Mouse (Mus musculus) limb, embryonic 14.5 days (tissue): ENCODE measurements around the gene Cdkl2. TPM values are rescaled to one million over a fixed set of nuclear protein-coding genes. Genes with fewer than 3 reads are reported as not detected.

Experiments
- ATAC-seq: fragments of 200-750 bp; cut with Nextera tagmentation; 2 replicates; pipeline ENCODE4 v1.8.0; 2017; ENCODE audit warnings: low read depth, moderate number of reproducible peaks, moderate TSS enrichment; ENCODE audit not compliant: low FRiP score
- DNase-seq: peaks from one replicate; pipeline ENCODE4 v3.0.0-alpha.2; 2015; ENCODE audit warnings: low spot score
- H3K27ac ChIP-seq: fragments of 300-500 bp; sonication (generic); replicated peaks from 2 replicates; pipeline ENCODE4 v1.5.1; 2014; ENCODE audit warnings: low read depth, mild to moderate bottlenecking, low read length, moderate library complexity, mixed read lengths
- H3K27me3 ChIP-seq: fragments of 300-500 bp; sonication (generic); 2 replicates; pipeline ENCODE4 v1.6.1; 2014; ENCODE audit warnings: low read length, mixed read lengths; ENCODE audit not compliant: control insufficient read depth, insufficient read depth
- H3K36me3 ChIP-seq: fragments of 300-500 bp; sonication (generic); 2 replicates; pipeline ENCODE4 v1.6.1; 2014; ENCODE audit warnings: mild to moderate bottlenecking, low read length, moderate library complexity, mixed read lengths; ENCODE audit not compliant: control insufficient read depth, insufficient read depth
- H3K4me1 ChIP-seq: fragments of 300-500 bp; sonication (generic); 2 replicates; pipeline ENCODE4 v1.6.1; 2014; ENCODE audit warnings: antibody characterized with exemption, low read length, mixed read lengths; ENCODE audit not compliant: control insufficient read depth, insufficient read depth
- H3K4me2 ChIP-seq: fragments of 300-500 bp; sonication (generic); replicated peaks from 2 replicates; pipeline ENCODE4 v1.6.1; 2014; ENCODE audit warnings: low read depth, mild to moderate bottlenecking, low read length, moderate library complexity; ENCODE audit not compliant: severe bottlenecking
- H3K4me3 ChIP-seq: fragments of 300-500 bp; sonication (generic); replicated peaks from 2 replicates; pipeline ENCODE4 v1.5.1; 2014; ENCODE audit warnings: low read length
- H3K9ac ChIP-seq: fragments of 300-500 bp; sonication (generic); 2 replicates; pipeline ENCODE4 v1.6.1; 2014; ENCODE audit warnings: mild to moderate bottlenecking, low read depth, low read length, moderate library complexity; ENCODE audit not compliant: severe bottlenecking
- H3K9me3 ChIP-seq: fragments of 300-500 bp; sonication (generic); 2 replicates; pipeline ENCODE4 v1.6.1; 2016; ENCODE audit warnings: low read length; ENCODE audit not compliant: control insufficient read depth
- POLR2A ChIP-seq: fragments of 200-500 bp; IDR thresholded peaks from 2 replicates; pipeline ENCODE4 v1.8.0; 2012; ENCODE audit warnings: inconsistent platforms, mild to moderate bottlenecking, moderate library complexity, borderline replicate concordance; ENCODE audit not compliant: insufficient read depth, insufficient read length; ENCODE audit errors: extremely low read depth
- WGBS: fragments of 180-500 bp; shearing (Covaris S2); extraction: QIAGEN DNeasy Blood & Tissue Kit; methylation state at CpG from one replicate; pipeline ENCODE4 v1.1.7; 2014; 5-methylcytosine and 5-hydroxymethylcytosine counted together
- polyA plus RNA-seq, 2 experiments: library from polyadenylated mRNA; depleted of rRNA in 1 of 2; stranded (reverse) in 1 of 2; unstranded in 1 of 2; fragments of >200 nt; fragmentation: Nextera tagmentation in 1 of 2; extraction: Ambion mirVana in 1 of 2; gene quantifications; 2 replicates each; pipeline versions ENCODE4 v1.2.1 to v1.2.3; 2012 to 2014

Gene Cdkl2
- polyA plus RNA-seq, 2 experiments: 0.67 to 1.4 TPM

GRCm38 (mm10) chr5:91959096-91959495 is 84.6 kb downstream of the Cdkl2 start:
- DNase-seq (no peak), ATAC-seq (no peak)
- peaks cover 16% of the 10 kb centered on the region for H3K4me1 ChIP-seq
- H3K4me2 ChIP-seq: no peak overlapping the region
- no peak for TF ChIP-seq POLR2A
- no peak overlapping the region for H3K27ac ChIP-seq
- no peak overlapping the region for H3K4me3 ChIP-seq
- H3K27me3 ChIP-seq: no peaks in the 10 kb centered on the region
- H3K36me3 ChIP-seq: peaks cover 23% of the 10 kb centered on the region
- no peaks in the 10 kb centered on the region for H3K9me3 ChIP-seq
- no peak overlapping the region for H3K9ac ChIP-seq
- WGBS: 94% methylated on average over 1 of the region's 1 CpGs

- Histone ChIP-seq H3K4me3 (no peak overlapping the region), H3K27me3 (no peaks in the 10 kb centered on the region), H3K27ac (no peak overlapping the region), H3K36me3 (peaks cover 37% of the 10 kb centered on the region), H3K4me1 (peaks cover 13% of the 10 kb centered on the region), H3K9me3 (no peaks in the 10 kb centered on the region), H3K4me2 (no peak overlapping the region), H3K9ac (no peak overlapping the region)
- WGBS: 95% methylated on average over 3 of the region's 3 CpGs
- ATAC-seq (no peak), DNase-seq (no peak)
- no peak for TF ChIP-seq POLR2A
Measured at GRCm38 (mm10) chr5:91956991-91957760, 86.5 kb downstream of the Cdkl2 start.

Other genes starting within 250 kb of the Cdkl2 start
- gene Rchy1, start 80.8 kb downstream of the Cdkl2 start, polyA plus RNA-seq (2012; rRNA removed): 57.0 and 57.5 TPM in 2 replicates
- 42.5 and 49.4 TPM in 2 replicates for gene Rchy1, start 80.8 kb downstream of the Cdkl2 start, polyA plus RNA-seq (2014; fragmentation: Nextera tagmentation; extraction: Ambion mirVana)
- not detected in 2 replicates for gene Odaph, start 56.4 kb downstream of the Cdkl2 start, polyA plus RNA-seq (2012; rRNA removed)
- not detected in 2 replicates for gene Odaph, start 56.4 kb downstream of the Cdkl2 start, polyA plus RNA-seq (2014; fragmentation: Nextera tagmentation; extraction: Ambion mirVana)
- gene G3bp2, start 39.8 kb upstream of the Cdkl2 start, polyA plus RNA-seq (2012; rRNA removed): 54.0 and 62.3 TPM in 2 replicates
- 145 and 147 TPM in 2 replicates for gene G3bp2, start 39.8 kb upstream of the Cdkl2 start, polyA plus RNA-seq (2014; fragmentation: Nextera tagmentation; extraction: Ambion mirVana)
- 42.9 and 54.6 TPM in 2 replicates for gene Uso1, start 94.1 kb upstream of the Cdkl2 start, polyA plus RNA-seq (2012; rRNA removed)
- 42.0 and 43.0 TPM in 2 replicates for gene Uso1, start 94.1 kb upstream of the Cdkl2 start, polyA plus RNA-seq (2014; fragmentation: Nextera tagmentation; extraction: Ambion mirVana)
- not detected in 2 replicates for gene U90926, start 171.5 kb upstream of the Cdkl2 start, polyA plus RNA-seq (2012; rRNA removed)
- not detected in 2 replicates for gene U90926, start 171.5 kb upstream of the Cdkl2 start, polyA plus RNA-seq (2014; fragmentation: Nextera tagmentation; extraction: Ambion mirVana)
- gene Ppef2, start 212.4 kb upstream of the Cdkl2 start, polyA plus RNA-seq (2012; rRNA removed): 0.82 and 0.94 TPM in 2 replicates
- not detected in 2 replicates for gene Ppef2, start 212.4 kb upstream of the Cdkl2 start, polyA plus RNA-seq (2014; fragmentation: Nextera tagmentation; extraction: Ambion mirVana)
- 19.0 and 19.7 TPM in 2 replicates for gene Naaa, start 234.3 kb upstream of the Cdkl2 start, polyA plus RNA-seq (2012; rRNA removed)
- gene Naaa, start 234.3 kb upstream of the Cdkl2 start, polyA plus RNA-seq (2014; fragmentation: Nextera tagmentation; extraction: Ambion mirVana): 16.9 and 17.5 TPM in 2 replicates